Mouse (Mus musculus) spleen, postnatal 14 days (tissue): ENCODE results near the gene Ptges2.

ENCODE experiments used
- DNase-seq, 2 experiments: peaks; one replicate each; pipeline ENCODE4 v3.0.0; 2021 to 2022; ENCODE audit warnings: low spot score in 2 of 2

The Ptges2 gene

DNA sequence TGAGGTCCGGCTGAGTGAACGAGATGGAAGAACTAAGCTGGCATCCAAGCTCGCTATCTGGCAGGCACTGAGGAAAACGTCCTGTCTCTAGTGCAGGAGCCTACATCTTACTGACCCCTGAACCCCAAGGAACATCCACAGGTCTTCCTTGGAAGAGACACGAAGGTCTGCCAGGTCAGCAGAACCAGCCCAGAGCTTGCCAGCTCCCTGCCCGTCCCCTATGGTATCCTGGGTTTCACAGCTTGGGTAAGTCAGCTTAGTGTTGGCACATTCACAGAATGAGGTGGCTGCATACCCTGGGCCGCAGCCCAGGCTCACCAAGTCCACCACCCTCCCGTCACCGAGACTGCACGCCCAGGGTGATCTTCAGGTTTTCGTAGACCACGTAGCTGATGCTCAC is 20.1 kb downstream of the Ptges2 start:
- DNase-seq: no peak

DNA sequence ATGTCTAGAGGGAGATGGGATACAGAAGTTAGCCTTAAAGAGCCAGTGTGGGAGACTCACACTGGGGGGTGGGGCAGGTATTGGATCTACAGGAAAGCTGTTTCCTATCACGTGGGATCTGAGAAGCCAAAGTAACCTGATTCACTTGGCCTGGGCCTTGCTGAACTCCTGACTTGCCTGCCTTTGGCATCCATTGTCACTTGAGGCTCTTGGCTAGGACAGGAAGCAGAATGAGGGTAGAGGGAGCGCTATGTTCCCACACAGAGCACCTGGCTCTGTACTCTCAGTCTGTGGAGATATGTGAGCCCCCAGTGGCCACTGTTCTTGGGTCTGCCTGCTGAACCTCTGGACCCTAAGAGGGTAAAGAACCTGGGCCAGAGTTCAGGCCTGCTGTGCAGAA is 20.9 kb downstream of the Ptges2 start:
- DNase-seq: no peak

DNA sequence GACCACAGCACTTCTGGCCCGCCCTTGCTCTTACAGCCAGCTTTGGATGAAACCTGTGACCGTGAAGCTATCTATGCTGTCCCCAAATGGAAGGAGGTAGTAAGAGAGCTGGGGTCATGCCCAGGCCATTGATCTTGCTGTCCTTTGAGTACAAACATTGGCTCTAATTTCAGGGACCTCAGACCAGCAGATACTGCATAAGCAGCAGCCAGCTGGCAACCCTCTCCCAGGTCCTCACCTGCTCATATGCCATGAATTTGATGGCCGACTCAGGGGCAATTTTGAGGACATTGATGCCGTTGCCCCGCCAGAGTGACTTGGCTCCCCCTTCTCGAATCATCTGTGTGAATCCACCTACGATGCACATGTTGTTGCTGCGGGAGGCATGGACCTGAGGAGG is 21.8 kb downstream of the Ptges2 start:
- no peak for DNase-seq

DNA sequence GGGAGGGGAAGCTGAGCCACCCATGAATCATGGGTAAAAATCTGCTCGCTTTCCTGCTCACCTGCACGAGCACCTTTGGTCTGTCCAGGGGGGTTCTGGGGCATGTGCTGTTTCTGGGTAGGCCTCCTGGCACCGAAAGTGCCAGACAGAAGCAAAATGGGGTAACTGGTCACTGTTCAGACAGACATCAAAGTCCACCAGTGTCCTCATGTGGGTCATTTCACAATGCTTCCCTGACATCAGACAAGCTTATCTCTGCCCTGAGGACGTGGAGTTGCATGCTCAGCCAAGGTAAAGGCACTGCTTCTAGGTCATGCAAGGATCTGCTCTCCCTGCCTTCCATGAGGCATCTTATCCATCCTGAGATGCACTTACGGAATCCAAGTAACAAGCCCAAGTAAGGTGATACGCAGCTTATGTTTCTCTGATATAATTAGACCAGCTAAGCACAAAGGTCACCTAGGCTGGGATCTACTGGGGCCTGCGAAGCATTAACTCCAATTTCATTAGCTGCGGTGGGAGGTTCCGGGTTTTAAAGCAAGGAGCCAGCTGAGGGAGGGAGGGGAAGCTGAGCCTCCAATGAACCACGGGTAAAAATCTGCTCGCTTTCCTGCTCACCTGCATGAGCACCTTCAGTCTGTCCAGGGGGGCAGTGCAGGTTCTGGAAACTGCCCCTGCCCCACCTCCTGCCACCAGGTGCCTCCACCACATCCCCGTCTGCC is 22.9 kb downstream of the Ptges2 start:
- DNase-seq: no peak

DNA sequence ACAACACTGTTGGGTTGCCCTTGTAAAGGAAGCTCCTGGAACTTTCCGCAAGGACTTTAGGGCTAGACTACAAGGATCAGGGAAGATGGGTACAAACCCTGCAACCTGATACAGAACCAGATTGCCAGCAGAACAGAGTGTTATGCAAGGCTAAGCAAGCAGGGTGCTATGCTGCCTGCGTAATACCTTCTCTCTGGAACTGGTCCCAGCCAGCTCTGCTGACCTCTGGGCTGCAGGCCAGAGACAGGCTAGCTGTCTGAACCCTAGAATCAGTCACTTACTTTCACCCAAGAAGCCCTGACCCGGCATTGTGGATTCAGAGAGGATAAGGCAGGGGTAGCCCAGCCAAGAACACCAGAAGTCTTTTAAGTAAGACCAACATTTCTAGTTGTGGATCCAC is 23.7 kb downstream of the Ptges2 start:
- DNase-seq: no peak

DNA sequence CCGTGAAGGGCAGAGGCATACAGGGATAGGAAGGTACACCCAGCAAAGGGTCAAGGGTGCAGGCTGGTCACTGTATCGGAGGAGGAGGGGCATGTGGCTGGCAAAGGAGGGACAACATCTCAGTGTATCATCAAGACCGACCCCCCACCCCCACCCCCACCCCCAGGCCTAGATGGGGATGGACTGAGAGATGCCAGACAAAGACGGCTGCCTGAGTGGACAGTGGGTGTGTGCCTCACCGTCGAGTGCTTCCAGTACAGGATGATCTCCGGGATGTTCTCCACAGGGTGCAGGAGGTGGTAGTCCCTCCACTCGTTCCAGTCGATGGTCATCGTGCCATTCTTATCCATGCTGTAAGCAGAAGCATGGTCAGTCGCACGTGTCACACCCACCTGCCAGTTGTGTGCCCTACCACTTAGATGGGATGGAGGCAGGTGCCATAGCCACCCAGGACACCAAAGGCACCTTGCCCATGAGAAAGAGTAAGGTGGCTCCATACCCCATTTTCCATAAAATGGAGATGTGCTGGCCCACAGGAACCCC is 24.4 kb downstream of the Ptges2 start:
- DNase-seq: no peak

DNA sequence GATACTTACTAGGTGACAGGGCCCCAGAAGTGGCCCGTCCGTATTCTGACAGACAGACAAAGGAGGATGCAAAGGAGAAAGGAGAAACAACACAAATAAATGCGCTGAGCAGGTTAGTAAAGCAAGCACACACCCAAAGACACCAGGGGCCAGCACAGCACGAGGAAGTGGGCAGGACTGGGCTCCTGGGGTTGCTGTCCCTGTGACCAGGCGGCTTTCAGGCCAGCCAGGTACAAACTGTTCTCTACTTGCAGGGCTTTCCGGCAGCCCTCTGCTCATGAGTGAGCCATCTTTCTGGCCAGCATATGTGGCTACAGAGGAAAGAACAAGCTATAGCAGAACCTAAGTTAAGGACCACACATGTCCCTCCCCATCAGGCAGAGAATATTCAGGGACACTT is 25.0 kb downstream of the Ptges2 start:
- DNase-seq: no peak

DNA sequence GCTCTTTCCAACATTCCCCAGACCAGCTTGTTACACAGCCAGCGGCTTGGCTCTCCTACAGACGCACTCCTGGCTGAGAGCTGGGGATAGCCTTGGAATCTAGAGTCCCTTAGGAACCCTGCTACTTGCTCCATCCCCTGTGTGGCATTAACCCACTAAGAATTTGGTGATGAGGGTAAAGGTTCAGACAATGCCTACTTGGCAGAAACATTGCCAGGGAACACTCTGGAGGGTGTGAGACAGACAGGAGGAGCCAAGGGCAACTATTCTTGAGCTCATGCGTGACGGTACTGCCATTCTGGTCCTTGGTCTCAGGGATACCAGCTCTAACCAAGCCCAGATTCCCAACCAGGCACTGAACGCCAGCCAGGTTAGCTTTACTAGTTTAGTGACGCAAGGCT is 26.2 kb downstream of the Ptges2 start:
- DNase-seq: no peak

DNA sequence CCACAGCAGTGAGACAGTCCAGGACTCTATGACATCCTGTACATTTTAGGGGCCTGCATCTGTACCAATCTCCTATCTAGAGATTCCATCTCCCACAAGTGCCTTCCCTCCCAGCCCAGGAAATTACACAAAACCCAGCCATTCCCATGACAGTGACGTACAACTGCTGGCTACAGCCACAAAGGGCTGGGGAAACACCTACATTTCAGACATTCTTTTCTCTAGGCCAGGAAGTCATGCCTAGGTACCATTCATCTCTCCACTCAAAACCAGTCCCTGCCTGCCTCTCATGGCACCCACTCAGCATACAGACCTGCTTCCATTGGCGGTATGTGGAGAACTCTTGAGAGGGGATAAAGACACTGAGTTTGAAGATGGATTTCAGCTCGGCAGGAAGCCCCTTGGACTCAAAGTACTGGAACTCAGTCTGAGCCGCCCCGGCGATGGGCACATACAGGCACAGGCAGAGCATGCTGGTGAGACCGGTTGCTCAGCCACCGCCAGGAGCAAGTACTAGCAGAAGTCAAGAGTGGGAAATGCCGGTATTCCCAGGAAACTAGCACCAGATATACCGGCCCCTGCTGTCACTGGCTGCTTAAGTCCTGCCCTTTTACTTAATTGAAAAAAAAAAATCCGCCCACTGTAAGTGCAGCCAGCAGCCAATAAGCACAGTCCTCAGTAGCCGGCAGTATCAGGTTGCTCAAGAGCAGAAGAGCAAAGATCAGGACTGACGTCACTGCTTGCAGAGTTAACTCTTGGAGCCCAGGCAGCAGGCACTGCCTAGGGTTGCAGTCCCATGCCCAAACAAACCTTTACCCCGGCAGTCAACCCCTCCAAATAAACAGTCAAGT is 28.0 kb downstream of the Ptges2 start:
- no peak for DNase-seq

DNA sequence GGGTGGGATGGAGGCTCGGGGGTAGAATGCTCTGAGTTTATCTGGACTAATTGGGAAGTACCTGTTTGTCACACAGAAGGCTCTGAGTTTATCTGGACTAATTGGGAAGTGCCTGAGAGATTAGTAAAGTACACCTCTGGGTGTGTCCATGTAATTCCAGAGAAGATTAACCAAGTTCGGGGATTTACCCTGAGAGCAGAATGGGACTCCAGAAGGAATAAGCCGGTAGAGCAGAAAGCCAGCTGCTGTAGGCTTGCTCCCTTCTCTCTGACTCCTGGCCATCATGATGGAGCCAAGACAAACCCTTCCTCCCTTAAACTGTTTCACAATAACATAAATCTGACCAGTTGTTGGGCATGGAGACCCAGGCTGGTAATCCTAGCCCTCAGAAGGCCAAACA is 29.1 kb downstream of the Ptges2 start:
- no peak for DNase-seq

DNA sequence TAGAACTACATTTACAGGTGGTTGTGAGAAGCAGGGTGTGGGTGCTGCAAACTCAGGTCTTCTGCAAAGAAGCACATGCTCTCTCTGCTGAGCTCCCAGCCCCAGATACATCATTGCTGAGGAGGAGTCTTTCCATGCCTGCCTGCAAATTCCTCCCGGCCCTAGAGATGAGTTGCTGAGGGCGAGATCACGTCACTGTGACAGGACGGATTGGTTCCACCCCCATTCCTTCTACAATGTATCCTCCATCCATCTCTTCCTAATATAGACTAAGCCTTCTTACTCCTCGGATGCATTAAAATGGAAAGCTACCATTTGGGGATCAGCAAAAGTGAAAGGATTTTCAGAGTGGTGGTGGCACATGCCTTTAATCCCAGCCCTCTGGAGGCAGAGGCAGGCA is 29.9 kb downstream of the Ptges2 start:
- DNase-seq: no peak

DNA sequence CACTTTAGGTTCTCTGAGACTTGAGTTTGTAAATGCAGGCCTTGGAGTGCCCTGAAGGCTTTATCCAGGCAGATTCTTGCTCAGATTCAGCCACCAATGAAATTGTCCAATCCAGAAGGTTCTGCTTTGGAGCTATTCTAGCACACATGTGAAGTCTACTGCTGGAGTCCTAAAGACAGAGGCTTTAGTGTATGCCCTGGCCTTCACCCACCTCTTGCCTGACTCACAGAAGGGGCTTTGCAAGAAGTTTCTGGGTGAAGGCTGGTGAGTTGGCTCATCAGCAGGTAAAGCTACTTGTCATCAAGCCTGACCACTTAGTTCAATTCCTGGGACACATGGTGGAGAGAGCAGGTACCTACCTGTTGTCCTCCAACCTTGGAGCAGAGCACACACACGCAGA is 30.4 kb downstream of the Ptges2 start:
- no peak for DNase-seq

DNA sequence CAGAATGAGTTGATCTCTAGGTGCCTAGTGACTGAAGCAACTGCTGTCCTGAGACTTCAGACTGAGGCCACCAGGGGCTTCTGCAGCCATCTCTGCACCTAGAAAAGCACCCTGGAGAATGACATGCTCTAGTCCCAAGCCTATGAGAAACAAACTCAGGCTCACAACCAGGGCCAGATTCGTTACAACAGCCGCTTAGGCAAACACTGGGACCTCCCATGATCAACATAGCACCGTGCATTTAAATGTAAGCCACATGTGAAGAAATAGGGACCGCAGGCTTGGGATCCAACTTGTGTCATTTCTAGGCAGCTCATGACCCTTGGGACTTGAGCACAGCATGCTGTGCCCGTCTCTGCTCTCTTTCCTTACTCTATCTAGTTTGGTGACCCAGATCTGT is 32.0 kb downstream of the Ptges2 start:
- DNase-seq: no peak

DNA sequence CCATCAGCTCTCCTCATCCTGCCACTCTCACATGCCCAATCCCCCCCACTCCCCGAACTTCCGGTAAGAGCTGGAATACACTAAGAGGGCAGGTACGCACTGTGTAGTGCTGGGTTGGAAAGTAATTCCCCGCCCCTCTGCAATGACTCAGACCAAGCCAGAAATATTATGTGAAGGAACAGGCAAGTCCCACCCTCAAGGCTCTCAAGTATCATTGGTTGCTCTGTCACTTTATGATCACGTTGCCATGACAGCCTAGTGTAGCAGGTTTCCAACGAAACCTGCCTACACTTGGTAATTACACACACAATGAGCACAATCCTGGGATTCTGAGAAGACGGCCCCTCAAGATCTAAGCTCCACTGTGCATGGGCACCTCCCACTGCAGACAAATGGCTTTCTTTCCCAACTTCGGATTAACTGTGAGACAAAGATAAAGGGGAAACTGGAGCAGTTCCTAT is 32.6 kb downstream of the Ptges2 start:
- no peak for DNase-seq

DNA sequence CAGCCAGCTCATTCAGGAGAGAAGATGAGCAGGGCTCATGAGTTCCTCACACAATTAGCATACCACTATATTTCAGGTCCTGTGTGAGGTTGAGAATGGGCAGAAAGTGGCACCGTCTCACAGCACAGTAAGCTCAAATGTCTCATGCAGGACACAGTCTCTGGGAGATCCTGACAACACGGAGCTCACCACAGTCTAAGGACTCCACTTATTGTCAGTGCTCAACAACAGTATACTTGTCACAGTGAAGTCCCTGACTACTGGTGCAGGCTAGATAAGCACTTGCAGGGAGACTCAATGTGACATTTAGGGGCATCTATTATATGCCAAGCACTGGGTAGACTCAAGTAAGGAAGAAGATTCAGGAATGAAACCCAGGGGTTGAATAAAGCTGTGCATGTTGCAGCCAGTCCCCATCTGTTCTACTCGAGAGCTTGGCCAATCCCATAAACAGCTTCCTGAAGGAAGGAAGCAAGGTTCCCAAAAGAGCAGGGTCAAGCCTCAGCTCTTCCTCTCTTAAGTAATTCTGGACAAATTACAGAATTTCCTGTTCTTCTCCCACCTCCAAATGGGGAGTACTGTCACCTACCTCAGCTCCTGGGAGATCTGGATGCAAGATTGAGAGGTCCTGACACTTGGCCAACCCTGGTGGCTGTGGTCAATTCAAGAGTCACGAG is 33.7 kb downstream of the Ptges2 start:
- no peak for DNase-seq

DNA sequence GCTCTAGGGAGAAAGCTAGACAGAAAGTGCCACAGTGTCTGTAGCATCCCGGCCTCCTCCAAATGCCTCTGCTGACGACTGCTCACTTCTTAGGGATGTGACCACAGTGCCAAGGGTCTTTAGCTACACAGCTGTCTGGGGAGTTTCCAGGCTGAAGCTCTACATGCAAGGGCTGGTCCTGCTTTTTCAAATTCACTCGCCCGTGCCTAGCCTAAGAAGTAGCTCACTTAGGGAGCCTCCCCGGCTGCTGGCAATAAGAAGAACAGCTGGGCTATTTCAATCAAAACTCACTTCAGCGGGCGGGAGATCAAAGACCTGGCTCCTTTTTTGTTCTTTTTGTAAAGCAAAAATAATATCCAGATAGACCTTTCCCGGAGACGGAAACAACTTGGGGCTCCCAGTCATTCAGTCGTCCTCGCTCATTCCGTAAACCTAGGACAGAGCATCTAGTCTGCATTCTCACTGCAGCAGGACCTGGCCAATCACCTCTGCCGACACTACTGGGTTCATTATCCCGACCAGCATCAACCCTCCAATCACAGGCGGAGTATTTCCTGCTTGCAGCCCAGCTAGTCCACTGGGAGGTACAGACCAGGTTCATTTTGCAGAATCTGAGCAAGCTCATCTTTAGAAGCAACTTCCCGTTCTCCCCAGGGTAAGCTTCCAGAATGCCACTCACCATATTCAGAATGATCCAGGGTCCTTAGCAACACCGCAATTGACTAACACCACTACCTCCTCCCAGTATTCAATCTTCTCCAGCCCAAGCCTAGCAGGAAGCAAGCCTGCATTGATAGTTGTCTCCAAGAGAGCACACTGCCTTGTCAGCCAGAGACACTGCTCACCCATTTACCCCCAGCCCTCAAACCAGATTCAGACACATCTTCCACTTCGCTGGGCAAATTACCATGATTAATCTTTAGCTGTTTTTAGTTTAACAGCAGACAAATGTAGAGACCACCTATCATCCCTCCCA is 35.3 kb downstream of the Ptges2 start:
- DNase-seq: no peak

DNA sequence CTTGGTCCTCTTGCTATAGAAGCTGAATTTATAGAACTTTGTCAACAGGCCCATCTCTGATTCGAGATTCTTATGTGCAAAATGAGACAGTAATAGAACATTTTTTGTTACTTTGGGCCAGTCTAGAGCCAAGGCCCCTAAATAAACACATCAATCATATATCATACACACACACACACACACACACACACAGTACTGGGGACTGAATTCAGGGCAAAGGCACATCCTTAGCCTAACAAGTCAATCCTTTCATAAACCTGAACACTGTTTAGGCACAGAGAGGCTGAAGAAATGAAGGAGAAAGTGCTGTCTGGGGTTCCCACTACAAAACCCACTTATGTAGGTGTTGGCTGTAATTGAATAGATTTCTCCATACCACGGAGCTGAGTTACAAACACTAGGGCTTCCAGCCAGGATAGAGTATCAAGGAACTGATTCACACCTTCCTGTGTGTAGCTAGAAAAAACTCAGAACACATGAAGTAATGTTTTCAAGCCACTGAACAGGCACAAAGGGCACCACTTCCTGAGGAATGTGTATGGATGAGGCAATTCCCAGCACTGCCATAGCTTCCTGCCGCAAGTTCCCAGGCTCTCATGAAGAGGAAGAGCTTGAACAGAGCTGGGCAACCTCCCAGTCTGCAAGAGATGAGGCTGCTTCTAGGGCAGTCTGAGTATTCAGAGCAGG is 41.1 kb downstream of the Ptges2 start:
- DNase-seq: no peak

DNA sequence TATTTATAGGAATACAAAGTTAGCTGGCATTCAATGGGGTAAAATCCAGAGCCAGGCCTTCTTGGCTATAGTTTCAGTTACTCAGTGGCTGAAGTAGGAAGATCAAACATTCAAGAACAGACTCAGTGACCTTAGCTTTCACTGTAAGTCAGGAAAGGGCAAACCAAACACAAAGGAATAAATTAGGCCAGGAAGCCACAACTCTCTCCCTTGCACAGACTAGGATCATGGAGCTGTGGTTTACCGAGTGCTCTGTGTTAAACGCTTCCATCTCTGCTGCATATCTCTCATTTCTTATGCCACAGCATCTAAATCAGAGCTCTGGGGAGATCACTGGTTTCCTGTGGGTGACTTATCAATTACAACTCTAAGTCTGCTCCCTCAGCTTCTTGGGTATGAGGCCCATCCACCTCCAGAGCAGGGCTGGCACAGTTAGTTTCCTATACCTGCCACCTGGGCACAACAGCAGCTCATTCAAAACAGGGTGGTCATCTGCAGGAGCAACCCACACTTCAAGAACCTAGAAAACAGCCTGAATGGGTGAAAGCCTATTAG is 42.0 kb downstream of the Ptges2 start:
- no peak for DNase-seq

DNA sequence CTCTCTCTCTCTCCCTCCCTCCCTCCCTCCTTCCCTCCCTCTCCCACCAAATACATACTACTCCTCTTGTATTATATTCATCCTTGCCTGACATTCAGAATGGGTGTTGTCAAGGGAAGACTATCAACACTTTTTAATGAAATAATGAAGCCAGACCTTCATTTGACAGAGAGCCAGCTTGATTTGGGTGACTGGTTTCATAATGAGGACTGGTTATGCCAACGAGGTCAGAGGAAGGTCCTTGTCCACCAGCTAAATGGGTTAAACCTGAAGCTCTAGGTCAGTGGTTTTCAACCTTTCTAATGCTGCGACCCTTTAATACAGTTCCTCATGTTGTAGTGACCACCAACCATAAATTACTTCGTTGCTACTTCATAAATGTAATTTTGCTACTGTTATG is 43.0 kb downstream of the Ptges2 start:
- no peak for DNase-seq

DNA sequence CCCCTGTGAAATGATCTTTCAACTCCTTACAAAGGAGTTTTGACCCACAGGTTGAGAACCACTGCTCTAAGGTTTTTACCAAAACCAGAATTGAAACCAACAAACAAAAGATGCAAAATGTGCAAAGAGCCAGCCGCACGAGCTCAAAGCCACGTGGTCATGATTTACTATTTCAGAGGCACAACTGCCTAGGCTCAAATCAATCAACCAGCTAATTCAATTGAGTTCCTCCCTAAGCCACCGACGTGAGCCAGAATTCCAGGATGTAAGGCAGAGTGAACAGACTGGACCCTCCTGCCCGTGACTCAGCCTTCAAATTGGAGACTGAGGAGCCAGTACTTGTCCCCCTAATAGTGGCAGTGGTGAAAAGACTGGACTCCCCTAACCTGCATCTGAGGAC is 43.5 kb downstream of the Ptges2 start:
- no peak for DNase-seq
